Mouse (Mus musculus) heart, embryonic 10.5 days (tissue): Measurements from ENCODE around the gene Gm17349. TPM values are rescaled to one million over a fixed set of nuclear protein-coding genes. Genes with fewer than 3 reads are reported as not detected.
"Not testable (repeated sequence)": the region's sequence is repeated elsewhere in the genome, so short reads cannot be mapped to it uniquely, and the experiment has no call there.

Source experiments
- DNase-seq: peaks from one replicate; pipeline ENCODE4 v3.0.0-alpha.2; 2017; ENCODE audit warnings: low spot score
- H3K27ac ChIP-seq: fragments of 300-500 bp; sonication (generic); 2 replicates; pipeline ENCODE4 v1.5.1; 2016; ENCODE audit warnings: mild to moderate bottlenecking
- H3K27me3 ChIP-seq: fragments of 300-500 bp; sonication (generic); 2 replicates; pipeline ENCODE4 v1.6.1; 2016; ENCODE audit warnings: mild to moderate bottlenecking; ENCODE audit not compliant: poor library complexity, insufficient read depth, severe bottlenecking
- H3K36me3 ChIP-seq: fragments of 300-500 bp; sonication (generic); 2 replicates; pipeline ENCODE4 v1.6.1; 2016; ENCODE audit warnings: mild to moderate bottlenecking, moderate library complexity
- H3K4me1 ChIP-seq: fragments of 300-500 bp; sonication (generic); 2 replicates; pipeline ENCODE4 v1.6.1; 2016; ENCODE audit warnings: mild to moderate bottlenecking
- H3K4me3 ChIP-seq: fragments of 300-500 bp; sonication (generic); 2 replicates; pipeline ENCODE4 v1.5.1; 2016; ENCODE audit warnings: mild to moderate bottlenecking, moderate library complexity
- H3K9me3 ChIP-seq: fragments of 300-500 bp; sonication (generic); 2 replicates; pipeline ENCODE4 v1.6.1; 2016; ENCODE audit warnings: mild to moderate bottlenecking, moderate library complexity
- WGBS: fragments of 180-500 bp; shearing (Covaris S2); methylation state at CpG from one replicate; pipeline ENCODE4 v1.1.7; 2016; 5-methylcytosine and 5-hydroxymethylcytosine counted together
- polyA plus RNA-seq: library from polyadenylated mRNA; unstranded; fragments of >200 nt; fragmentation: Nextera tagmentation; extraction: Ambion mirVana; gene quantifications from 2 replicates; pipeline ENCODE4 v1.2.1, GENCODE M21; 2016

The Gm17349 gene
- not detected in 2 replicates for polyA plus RNA-seq

GRCm38 (mm10) chr15:99705440-99706048 lies at the start of gene Gm17349:
Gm17349 (minus strand) TSS chr15:99705490.
- no peak for DNase-seq
- Histone ChIP-seq H3K27ac (peak within 1 kb of the TSS; percentile 100), H3K36me3 (peaks cover 68% of the 10 kb centered on the region), H3K9me3 (no peaks in the 10 kb centered on the region), H3K27me3 (no peaks in the 10 kb centered on the region), H3K4me3 (peak within 1 kb of the TSS; percentile 92), H3K4me1 (peaks cover 51% of the 10 kb centered on the region)
- WGBS = 69% methylated on average over 11 of the region's 11 CpGs

DNA sequence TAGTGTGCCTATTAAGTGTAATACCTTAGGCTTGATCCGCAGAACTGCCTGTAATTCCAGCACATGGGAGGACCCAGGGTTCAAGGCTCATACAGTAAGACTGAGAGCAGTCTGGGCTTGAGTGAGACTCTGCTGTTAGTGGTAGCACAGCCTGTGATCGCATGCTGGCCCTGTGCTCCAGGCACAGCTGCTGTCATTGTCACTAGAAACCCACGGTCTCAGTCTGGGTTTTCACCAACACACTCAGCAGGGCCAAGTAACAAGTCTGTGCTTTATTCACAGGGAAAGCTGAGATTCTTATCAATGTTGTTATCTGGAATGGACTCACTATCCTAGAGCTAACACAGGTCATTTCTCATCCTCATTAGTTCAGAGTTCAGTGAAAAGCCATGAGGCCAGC lies 48.9 kb upstream of the Gm17349 start:
- no peaks in the 10 kb centered on the region for H3K9me3 ChIP-seq
- H3K27ac ChIP-seq = no peak overlapping the region
- no peak overlapping the region for H3K4me3 ChIP-seq
- peaks cover 16% of the 10 kb centered on the region for H3K36me3 ChIP-seq
- DNase-seq = no peak
- 68% methylated on average over 3 of the region's 3 CpGs for WGBS
- H3K4me1 ChIP-seq = peaks cover 9% of the 10 kb centered on the region; the same call in 1 of the 2 replicates
- no peaks in the 10 kb centered on the region for H3K27me3 ChIP-seq

GRCm38 (mm10) chr15:99740229-99740628 lies 34.9 kb upstream of the Gm17349 start:
- no peaks in the 10 kb centered on the region for H3K27me3 ChIP-seq
- no peak for DNase-seq
- no peaks in the 10 kb centered on the region for H3K9me3 ChIP-seq
- peaks cover 85% of the 10 kb centered on the region for H3K36me3 ChIP-seq
- H3K4me3 ChIP-seq = no peak overlapping the region
- no peaks in the 10 kb centered on the region for H3K4me1 ChIP-seq
- WGBS = 91% methylated on average over 4 of the region's 4 CpGs
- no peak overlapping the region for H3K27ac ChIP-seq

- no peak overlapping the region for H3K27ac ChIP-seq
These were observed 31.4 kb upstream of the Gm17349 start for GRCm38 (mm10) chr15:99736675-99737074.

DNA sequence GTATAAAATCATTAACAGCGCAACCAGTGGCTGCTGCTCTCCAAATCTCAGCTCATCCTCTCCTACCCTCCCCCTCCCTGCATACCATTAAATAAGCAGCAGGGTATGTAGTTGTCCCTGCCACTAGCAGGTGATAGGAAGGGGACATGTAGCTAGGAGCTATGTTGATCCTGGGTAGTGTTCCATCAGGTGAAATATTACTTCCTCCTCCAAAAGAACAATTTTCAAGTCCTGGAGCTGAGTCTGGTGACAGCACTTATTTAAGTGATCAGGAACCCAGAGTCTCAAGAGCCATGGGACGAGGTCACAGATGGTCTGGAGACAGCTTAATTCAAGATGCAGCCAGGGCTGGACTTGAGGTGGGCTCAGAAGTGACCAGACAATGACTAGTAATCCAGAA lies 30.3 kb upstream of the Gm17349 start:
- no peak overlapping the region for H3K4me3 ChIP-seq
- no peaks in the 10 kb centered on the region for H3K27me3 ChIP-seq
- peaks cover 76% of the 10 kb centered on the region for H3K36me3 ChIP-seq
- H3K4me1 ChIP-seq = no peaks in the 10 kb centered on the region
- no peak for DNase-seq
- no peaks in the 10 kb centered on the region for H3K9me3 ChIP-seq
- H3K27ac ChIP-seq = no peak overlapping the region
- 85% methylated on average over 2 of the region's 2 CpGs for WGBS

More at GRCm38 (mm10) chr15:99736675-99737074, 31.4 kb upstream of the Gm17349 start:
- no peaks in the 10 kb centered on the region for H3K9me3 ChIP-seq
- H3K27me3 ChIP-seq = no peaks in the 10 kb centered on the region
- no peaks in the 10 kb centered on the region for H3K4me1 ChIP-seq
- 85% methylated on average over 11 of the region's 11 CpGs for WGBS
- H3K36me3 ChIP-seq = peaks cover 83% of the 10 kb centered on the region
- no peak overlapping the region for H3K4me3 ChIP-seq
- DNase-seq = no peak

DNA sequence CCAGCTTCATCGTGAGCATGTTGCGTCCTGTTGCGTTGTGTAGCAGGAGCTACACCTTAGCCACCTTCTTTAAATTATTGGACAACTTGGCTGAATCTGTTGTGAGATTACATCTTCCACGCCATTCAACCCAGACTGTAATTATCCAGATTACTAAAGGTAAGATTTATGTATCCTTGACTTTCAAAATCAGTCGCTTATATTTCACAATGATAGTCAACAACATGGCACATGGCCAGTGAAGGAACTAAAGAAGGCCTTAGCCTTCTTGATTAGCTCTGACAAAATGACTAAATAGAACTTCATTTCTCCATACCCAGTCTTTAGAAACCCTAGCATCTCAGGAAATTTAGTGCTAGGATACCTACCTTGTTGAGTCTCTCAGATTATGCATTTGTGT lies 27.9 kb upstream of the Gm17349 start:
- 97% methylated on average over 5 of the region's 5 CpGs for WGBS
- Histone ChIP-seq H3K4me3 (no peak overlapping the region), H3K27me3 (no peaks in the 10 kb centered on the region), H3K36me3 (peaks cover 69% of the 10 kb centered on the region), H3K9me3 (no peaks in the 10 kb centered on the region), H3K27ac (no peak overlapping the region), H3K4me1 (no peaks in the 10 kb centered on the region)
- no peak for DNase-seq

GRCm38 (mm10) chr15:99731678-99732077 lies 26.4 kb upstream of the Gm17349 start:
- no peaks in the 10 kb centered on the region for H3K9me3 ChIP-seq
- peaks cover 64% of the 10 kb centered on the region for H3K36me3 ChIP-seq
- no peak overlapping the region for H3K4me3 ChIP-seq
- no peaks in the 10 kb centered on the region for H3K27me3 ChIP-seq
- no peak overlapping the region for H3K27ac ChIP-seq
- H3K4me1 ChIP-seq = peaks cover under 1% of the 10 kb centered on the region
- DNase-seq = no peak
- 93% methylated on average over 3 of the region's 3 CpGs for WGBS

DNA sequence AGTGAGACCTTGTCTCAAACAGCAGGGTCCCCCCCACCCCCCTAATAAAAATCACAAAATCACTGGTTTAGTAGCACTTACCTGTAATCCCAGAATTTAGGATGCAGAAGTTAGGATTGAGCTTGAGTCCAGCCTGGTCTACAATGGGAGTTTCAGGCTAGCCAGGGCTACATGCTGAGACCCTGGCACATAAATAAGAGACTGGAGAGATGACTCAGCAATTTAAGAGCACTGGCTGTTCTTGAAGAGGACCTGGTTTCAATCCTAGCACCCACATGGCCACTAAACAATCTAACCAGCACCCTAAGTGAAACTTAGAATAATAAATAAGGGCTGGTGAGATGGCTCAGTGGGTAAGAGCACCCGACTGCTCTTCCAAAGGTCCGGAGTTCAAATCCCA lies 25.9 kb upstream of the Gm17349 start:
- no peak for DNase-seq
- Histone ChIP-seq H3K9me3 (no peaks in the 10 kb centered on the region), H3K27ac (no peak overlapping the region), H3K36me3 (peaks cover 59% of the 10 kb centered on the region), H3K27me3 (no peaks in the 10 kb centered on the region), H3K4me3 (no peak overlapping the region), H3K4me1 (peaks cover 4% of the 10 kb centered on the region)
- 97% methylated on average over 2 of the region's 2 CpGs for WGBS

GRCm38 (mm10) chr15:99729056-99729783 lies 23.9 kb upstream of the Gm17349 start:
- DNase-seq = no peak
- Histone ChIP-seq H3K27me3 (no peaks in the 10 kb centered on the region), H3K36me3 (peaks cover 45% of the 10 kb centered on the region), H3K4me3 (no peak overlapping the region), H3K4me1 (peaks cover 18% of the 10 kb centered on the region), H3K9me3 (no peaks in the 10 kb centered on the region), H3K27ac (no peak overlapping the region)
- 95% methylated on average over 4 of the region's 4 CpGs for WGBS

DNA sequence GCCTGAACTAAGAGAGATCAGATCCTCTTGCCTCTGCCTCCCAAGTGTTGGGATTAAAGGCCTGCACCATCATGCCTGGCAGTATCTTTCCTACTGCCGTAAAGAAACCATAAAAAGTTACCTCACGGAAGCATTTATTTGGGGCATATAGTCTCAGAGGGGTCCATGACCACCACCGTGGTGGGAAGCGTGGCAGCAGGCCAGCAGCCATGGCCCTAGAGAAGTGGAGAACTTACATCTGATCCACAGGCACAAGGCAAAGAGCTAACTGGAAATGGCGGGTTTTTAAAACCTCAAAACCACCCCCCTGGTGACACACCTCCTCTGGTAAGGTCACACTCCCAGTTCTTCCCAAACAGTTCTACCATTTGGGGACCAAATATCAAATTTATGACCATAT lies 22.9 kb upstream of the Gm17349 start:
- no peak overlapping the region for H3K4me3 ChIP-seq
- H3K4me1 ChIP-seq = peaks cover 28% of the 10 kb centered on the region
- H3K27ac ChIP-seq = no peak overlapping the region
- no peak for DNase-seq
- H3K36me3 ChIP-seq = peaks cover 42% of the 10 kb centered on the region
- H3K27me3 ChIP-seq = no peaks in the 10 kb centered on the region
- H3K9me3 ChIP-seq = no peaks in the 10 kb centered on the region
- whole genome bisulfite sequencing = 94% methylated on average over 5 of the region's 5 CpGs

DNA sequence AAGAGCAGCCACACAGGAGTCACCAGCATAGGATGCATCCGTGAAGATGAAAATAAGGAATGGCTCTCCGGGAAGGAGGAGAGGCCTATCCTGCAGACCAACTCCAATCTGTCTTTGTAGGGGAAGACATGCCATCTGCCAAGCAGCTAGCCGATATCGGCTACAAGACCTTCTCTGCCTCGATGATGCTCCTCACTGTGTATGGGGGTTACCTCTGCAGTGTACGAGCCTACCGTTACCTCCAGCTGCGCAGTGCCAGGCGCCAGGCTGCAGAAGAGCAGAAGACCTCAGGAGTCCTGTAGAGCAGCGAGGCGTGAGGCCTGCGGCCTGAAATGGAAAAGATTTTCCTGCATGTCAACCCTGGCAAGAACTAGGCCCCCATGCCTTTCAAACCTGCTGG lies 22.2 kb upstream of the Gm17349 start:
- H3K4me3 ChIP-seq = no peak overlapping the region
- WGBS = 97% methylated on average over 12 of the region's 12 CpGs

DNA sequence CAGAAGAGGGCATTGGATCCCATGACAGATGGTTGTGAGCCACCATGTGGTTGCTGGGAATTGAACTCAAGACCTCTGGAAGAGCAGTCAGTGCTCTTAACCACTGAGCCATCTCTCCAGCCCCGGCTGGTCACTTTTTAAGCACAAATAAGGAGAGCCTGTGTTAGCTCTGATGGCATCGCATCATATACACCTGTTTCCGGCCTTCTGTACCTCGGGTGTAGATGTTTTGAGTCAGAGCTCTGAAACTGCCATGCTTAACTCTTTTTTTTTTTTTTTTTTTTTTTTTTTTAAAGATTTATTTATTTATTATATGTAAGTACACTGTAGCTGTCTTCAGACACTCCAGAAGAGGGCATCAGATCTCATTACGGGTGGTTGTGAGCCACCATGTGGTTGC lies 21.7 kb upstream of the Gm17349 start:
- peaks cover 37% of the 10 kb centered on the region for H3K36me3 ChIP-seq
- not testable (repeated sequence) for H3K27me3 ChIP-seq, H3K27ac ChIP-seq, H3K4me3 ChIP-seq, H3K9me3 ChIP-seq, DNase-seq
- 94% methylated on average over 5 of the region's 5 CpGs for WGBS
- H3K4me1 ChIP-seq = peaks cover 39% of the 10 kb centered on the region

More for the DNA sequence above, 22.2 kb upstream of the Gm17349 start:
- Histone ChIP-seq H3K27ac (no peak overlapping the region), H3K27me3 (no peaks in the 10 kb centered on the region), H3K9me3 (no peaks in the 10 kb centered on the region), H3K4me1 (peaks cover 34% of the 10 kb centered on the region), H3K36me3 (peaks cover 36% of the 10 kb centered on the region)
- DNase-seq = no peak

DNA sequence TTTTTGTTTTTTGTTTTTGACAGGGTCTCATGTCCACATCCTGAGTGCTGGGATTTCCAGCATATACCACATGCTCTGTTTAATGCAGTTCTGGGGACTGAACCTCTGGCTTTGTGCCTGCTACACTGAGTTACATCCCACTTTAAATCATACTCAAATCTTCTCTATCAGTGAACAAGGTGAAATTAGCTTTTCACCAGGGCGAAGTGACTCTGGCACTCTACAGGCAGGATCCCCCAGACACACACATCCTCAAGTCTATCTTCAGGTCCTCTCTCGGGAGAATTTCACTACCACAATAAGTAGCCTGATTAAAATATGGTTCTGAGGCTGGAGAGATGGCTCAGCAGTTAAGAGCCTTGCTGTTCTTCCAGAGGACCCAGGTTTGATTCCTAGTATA lies 21.3 kb upstream of the Gm17349 start:
- no peak for DNase-seq
- Histone ChIP-seq H3K4me1 (peaks cover 43% of the 10 kb centered on the region), H3K36me3 (peaks cover 32% of the 10 kb centered on the region), H3K4me3 (peak overlapping the region; percentile 91), H3K9me3 (no peaks in the 10 kb centered on the region), H3K27me3 (no peaks in the 10 kb centered on the region), H3K27ac (peak overlapping the region; percentile 97; the same call in 1 of the 2 replicates)
- 64% methylated on average over 2 of the region's 2 CpGs for WGBS
